Mouse (Mus musculus) myocyte (in vitro differentiated cells): Measurements from ENCODE around the gene Cd160.

Experiments
- CEBPB ChIP-seq: IDR thresholded peaks from 2 replicates; pipeline ENCODE4 v1.6.1; 2011; ENCODE audit warnings: mild to moderate bottlenecking, moderate library complexity; ENCODE audit not compliant: poor library complexity, insufficient read depth, severe bottlenecking
- E2F4 ChIP-seq: IDR thresholded peaks from one replicate; pipeline ENCODE4 v1.6.1; 2011; ENCODE audit warnings: mild to moderate bottlenecking, control low read depth, moderate library complexity; ENCODE audit not compliant: insufficient read depth
- MAX ChIP-seq: IDR thresholded peaks from one replicate; pipeline ENCODE4 v1.6.1; 2011; ENCODE audit warnings: low read depth, mild to moderate bottlenecking, control low read depth
- MYOG ChIP-seq, 3 experiments: IDR thresholded peaks; one replicate each; pipeline ENCODE4 v1.6.1; 2011; ENCODE audit warnings: control low read depth in 2 of 3, low read depth in 2 of 3, mild to moderate bottlenecking in 2 of 3; ENCODE audit not compliant: insufficient read length in 2 of 3, control insufficient read depth in 1 of 3, insufficient read depth in 1 of 3
- POLR2A ChIP-seq: IDR thresholded peaks from one replicate; pipeline ENCODE4 v1.6.1; 2011; ENCODE audit warnings: low read depth, mild to moderate bottlenecking, control low read depth, moderate library complexity; ENCODE audit not compliant: insufficient read length
- TCF12 ChIP-seq: IDR thresholded peaks from one replicate; pipeline ENCODE4 v1.6.1; 2011; ENCODE audit warnings: mild to moderate bottlenecking, control low read depth; ENCODE audit not compliant: poor library complexity, insufficient read depth, severe bottlenecking
- USF1 ChIP-seq: IDR thresholded peaks from one replicate; pipeline ENCODE4 v1.6.1; 2011; ENCODE audit warnings: low read depth, mild to moderate bottlenecking, control low read depth, moderate library complexity

- TF ChIP-seq POLR2A: no peak
- no peak for TF ChIP-seq MYOG (IDR thresholded peaks at IDR 0.05; ENCODE audit: control insufficient read depth in 1 of 3, insufficient read depth in 1 of 3, insufficient read length in 2 of 3, low read depth in 2 of 3)
- TF ChIP-seq USF1: no peak
- TF ChIP-seq MAX: no peak
- TF ChIP-seq E2F4: no peak
- TF ChIP-seq CEBPB: no peak
- TF ChIP-seq TCF12: no peak
Observed at GRCm38 (mm10) chr3:96829856-96830255, 705 bp upstream of the Cd160 start.
